Mouse (Mus musculus): Measurements from ENCODE around the gene Zbtb7b.

Gene Zbtb7b

GRCm38 (mm10) chr3:89390699-89391662 is 3.6 kb downstream of the Zbtb7b start:
- intact Hi-C loops (cut with DNase I) = no loop called here

- intact Hi-C loops (cut with DNase I) = no loop called here
Observed at GRCm38 (mm10) chr3:89390111-89390515, 4.5 kb downstream of the Zbtb7b start.

GRCm38 (mm10) chr3:89388901-89389740 is 5.5 kb downstream of the Zbtb7b start:
- intact Hi-C loops (cut with DNase I) = no loop called here

GRCm38 (mm10) chr3:89388134-89388881 is 6.3 kb downstream of the Zbtb7b start:
- intact Hi-C loops (cut with DNase I) = no loop called here

GRCm38 (mm10) chr3:89387632-89388031 is 6.9 kb downstream of the Zbtb7b start:
- intact Hi-C loops (cut with DNase I) = no loop called here

- intact Hi-C loops (cut with DNase I) = no loop called here
Observed at GRCm38 (mm10) chr3:89386438-89387420, 7.8 kb downstream of the Zbtb7b start.

- intact Hi-C loops (cut with DNase I) = no loop called here
Observed at GRCm38 (mm10) chr3:89385451-89385850, 9.1 kb downstream of the Zbtb7b start.

GRCm38 (mm10) chr3:89384331-89385076 is 10.1 kb downstream of the Zbtb7b start:
- intact Hi-C loops (cut with DNase I) = no loop called here

GRCm38 (mm10) chr3:89383651-89384255 is 10.8 kb downstream of the Zbtb7b start:
- intact Hi-C loops (cut with DNase I) = no loop called here

GRCm38 (mm10) chr3:89382950-89383349 is 11.6 kb downstream of the Zbtb7b start:
- intact Hi-C loops (cut with DNase I) = no loop called here

- intact Hi-C loops (cut with DNase I) = no loop called here
Observed at GRCm38 (mm10) chr3:89382033-89382882, 12.3 kb downstream of the Zbtb7b start.

GRCm38 (mm10) chr3:89381233-89381632 is 13.3 kb downstream of the Zbtb7b start:
- intact Hi-C loops (cut with DNase I) = no loop called here

GRCm38 (mm10) chr3:89380711-89381110 is 13.9 kb downstream of the Zbtb7b start:
- intact Hi-C loops (cut with DNase I) = no loop called here

GRCm38 (mm10) chr3:89380291-89380690 is 14.3 kb downstream of the Zbtb7b start:
- intact Hi-C loops (cut with DNase I) = no loop called here

GRCm38 (mm10) chr3:89379388-89380131 is 15.0 kb downstream of the Zbtb7b start:
- intact Hi-C loops (cut with DNase I) = no loop called here

GRCm38 (mm10) chr3:89378394-89379067 is 16.0 kb downstream of the Zbtb7b start:
- intact Hi-C loops (cut with DNase I) = no loop called here

- intact Hi-C loops (cut with DNase I) = no loop called here
Observed at GRCm38 (mm10) chr3:89377831-89378230, 16.7 kb downstream of the Zbtb7b start.

Data from adrenal gland (tissue).